Mouse (Mus musculus): Measurements from ENCODE around the gene Ache.

DNA sequence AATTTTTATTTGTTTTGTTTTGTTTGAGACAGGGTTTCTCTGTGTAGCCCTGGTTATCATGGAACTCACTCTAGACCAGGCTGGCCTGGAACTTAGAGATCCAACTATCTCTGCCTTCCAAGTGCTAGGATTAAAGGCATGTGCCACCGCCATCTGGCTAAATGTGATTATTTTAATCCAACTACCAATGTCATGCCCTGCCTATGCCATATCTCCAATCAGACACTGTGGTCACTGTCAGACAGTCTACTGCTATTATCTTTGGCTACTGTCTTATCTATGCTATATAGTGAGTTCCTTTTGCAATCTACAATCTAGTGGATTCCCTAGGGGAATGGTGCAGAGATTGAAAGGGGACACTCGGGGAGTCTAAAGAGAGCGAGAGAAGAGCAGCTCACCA lies 33.7 kb downstream of the Ache start:
- TF ChIP-seq CTCF (IDR thresholded peaks at IDR 0.05; ENCODE audit: extremely low read depth, insufficient read depth, low read length) (no peak), POLR2A (IDR thresholded peaks at IDR 0.05; ENCODE audit: extremely low read depth, insufficient read depth, low read length) (no peak)

Data from cortical plate, adult 2 months (tissue).